Mouse (Mus musculus) liver, embryonic 18 days (tissue): ENCODE measurements around the gene Trim67. TPM values are rescaled to one million over a fixed set of nuclear protein-coding genes. Genes with fewer than 3 reads are reported as not detected.

Experiments
- polyA plus RNA-seq: library from polyadenylated mRNA; depleted of rRNA; stranded (reverse); fragments of >200 nt; gene quantifications from 2 replicates; pipeline ENCODE4 v1.2.3, GENCODE M21; 2012; rRNA removed

Trim67 gene
- polyA plus RNA-seq: 0.01 TPM in 2 replicates

GRCm38 (mm10) chr8:124792708-124793107 lies at the start of gene Trim67:
Gene Trim67, plus strand, starts transcription at chr8:124793092.

GRCm38 (mm10) chr8:124751709-124752173 lies 41.2 kb upstream of the Trim67 start, which contains the start of gene Fam89a:
Gene Fam89a, minus strand, starts transcription at chr8:124751832.

GRCm38 (mm10) chr8:124862321-124863162 lies 69.7 kb downstream of the Trim67 start, which contains the start of the genes Gnpat and 2810004N23Rik:
Gene Gnpat, plus strand, starts transcription at chr8:124863033.
Gene 2810004N23Rik, minus strand, starts transcription at chr8:124863120.

Other genes with a start within 250 kb of the Trim67 start
- gene Agt, start 223.4 kb upstream of the Trim67 start, polyA plus RNA-seq: 479 and 482 TPM in 2 replicates
- gene Capn9, start 217.0 kb upstream of the Trim67 start, polyA plus RNA-seq: 0.01 and 0.02 TPM in 2 replicates
- gene 2310022B05Rik, start 129.7 kb upstream of the Trim67 start, polyA plus RNA-seq: 8.0 and 8.3 TPM in 2 replicates
- gene Ttc13, start 71.1 kb upstream of the Trim67 start, polyA plus RNA-seq: 9.5 and 10.0 TPM in 2 replicates
- 4.8 and 4.9 TPM in 2 replicates for gene Arv1, start 71.0 kb upstream of the Trim67 start, polyA plus RNA-seq
- 3.0 and 3.6 TPM in 2 replicates for gene Fam89a, start 41.3 kb upstream of the Trim67 start, polyA plus RNA-seq
- gene Gnpat, start 69.9 kb downstream of the Trim67 start, polyA plus RNA-seq: 26.8 and 30.2 TPM in 2 replicates
- 10.7 and 11.6 TPM in 2 replicates for gene 2810004N23Rik, start 70.0 kb downstream of the Trim67 start, polyA plus RNA-seq
- 2.7 and 3.0 TPM in 2 replicates for gene Exoc8, start 104.6 kb downstream of the Trim67 start, polyA plus RNA-seq
- gene Sprtn, start 104.8 kb downstream of the Trim67 start, polyA plus RNA-seq: 5.9 and 6.0 TPM in 2 replicates
- gene Egln1, start 156.2 kb downstream of the Trim67 start, polyA plus RNA-seq: 11.2 and 13.9 TPM in 2 replicates
- gene Tsnax, start 219.9 kb downstream of the Trim67 start, polyA plus RNA-seq: 25.6 and 28.6 TPM in 2 replicates